Mouse (Mus musculus) frontal cortex, adult 2 months (tissue): Measurements from ENCODE around the gene Slc39a3. TPM values are rescaled to one million over a fixed set of nuclear protein-coding genes. Genes with fewer than 3 reads are reported as not detected.
A peak's percentile ranks its signal among the peaks of the same experiment; 100 is the strongest.

ENCODE experiments used
- DNase-seq, 2 experiments: peaks; one replicate each; pipeline ENCODE4 v3.0.0; 2022; ENCODE audit warnings: low spot score in 1 of 2; ENCODE audit errors: extremely low spot score in 1 of 2
- polyA plus RNA-seq: library from polyadenylated mRNA; depleted of rRNA; stranded (reverse); fragments of >200 nt; gene quantifications from 2 replicates; pipeline ENCODE4 v1.2.3, GENCODE M21; 2012; rRNA removed

Gene Slc39a3
- polyA plus RNA-seq, 1 experiment = 67.1 TPM

- peak in 1 of 2 experiments; percentile 74 for DNase-seq
Measured at GRCm38 (mm10) chr10:80987709-80988441, 49.4 kb downstream of the Slc39a3 start.

- no peak for DNase-seq
Measured at GRCm38 (mm10) chr10:80986754-80987153, 50.5 kb downstream of the Slc39a3 start.

- no peak for DNase-seq
Measured at GRCm38 (mm10) chr10:80985970-80986701, 51.1 kb downstream of the Slc39a3 start.

- DNase-seq = peak in 1 of 2 experiments; percentile 50
Measured at GRCm38 (mm10) chr10:80985241-80985969, 51.8 kb downstream of the Slc39a3 start.

- DNase-seq = no peak
Measured at GRCm38 (mm10) chr10:80984223-80984622, 53.0 kb downstream of the Slc39a3 start.

- no peak for DNase-seq
Measured at GRCm38 (mm10) chr10:80982381-80982780, 54.8 kb downstream of the Slc39a3 start.

GRCm38 (mm10) chr10:80981564-80982112, 55.6 kb downstream of the Slc39a3 start:
- no peak for DNase-seq

Other genes starting within 250 kb of the Slc39a3 start
- gene Sf3a2, start 239.2 kb downstream of the Slc39a3 start, polyA plus RNA-seq = 42.2 and 50.7 TPM in 2 replicates
- 65.6 and 65.9 TPM in 2 replicates for gene Plekhj1, start 238.8 kb downstream of the Slc39a3 start, polyA plus RNA-seq
- 2.6 and 3.8 TPM in 2 replicates for gene Amh, start 232.2 kb downstream of the Slc39a3 start, polyA plus RNA-seq
- 5.7 and 6.2 TPM in 2 replicates for gene Jsrp1, start 223.9 kb downstream of the Slc39a3 start, polyA plus RNA-seq
- gene Oaz1, start 210.8 kb downstream of the Slc39a3 start, polyA plus RNA-seq = 706 and 773 TPM in 2 replicates
- gene Lingo3, start 193.4 kb downstream of the Slc39a3 start, polyA plus RNA-seq = 16.0 and 20.3 TPM in 2 replicates
- 230 and 259 TPM in 2 replicates for gene Lsm7, start 182.2 kb downstream of the Slc39a3 start, polyA plus RNA-seq
- gene Sppl2b, start 182.2 kb downstream of the Slc39a3 start, polyA plus RNA-seq = 72.2 and 75.1 TPM in 2 replicates
- gene Tmprss9, start 165.6 kb downstream of the Slc39a3 start, polyA plus RNA-seq = 0.16 and 0.17 TPM in 2 replicates
- 192 and 231 TPM in 2 replicates for gene Timm13, start 136.5 kb downstream of the Slc39a3 start, polyA plus RNA-seq
- 24.3 and 25.9 TPM in 2 replicates for gene Lmnb2, start 119.2 kb downstream of the Slc39a3 start, polyA plus RNA-seq
- gene Gadd45b, start 107.4 kb downstream of the Slc39a3 start, polyA plus RNA-seq = 20.7 and 26.0 TPM in 2 replicates
- gene Gng7, start 22.5 kb downstream of the Slc39a3 start, polyA plus RNA-seq = 80.8 and 101 TPM in 2 replicates
- 79.6 and 82.1 TPM in 2 replicates for gene Diras1, start 11.8 kb downstream of the Slc39a3 start, polyA plus RNA-seq
- gene Sgta, start 22.8 kb upstream of the Slc39a3 start, polyA plus RNA-seq = 207 and 208 TPM in 2 replicates
- gene Thop1, start 32.6 kb upstream of the Slc39a3 start, polyA plus RNA-seq = 60.8 and 63.1 TPM in 2 replicates
- 0.44 and 0.63 TPM in 2 replicates for gene Creb3l3, start 61.4 kb upstream of the Slc39a3 start, polyA plus RNA-seq
- gene Map2k2, start 68.5 kb upstream of the Slc39a3 start, polyA plus RNA-seq = 189 and 202 TPM in 2 replicates
- gene Zbtb7a, start 97.8 kb upstream of the Slc39a3 start, polyA plus RNA-seq = 45.1 and 46.0 TPM in 2 replicates
- gene Pias4, start 130.5 kb upstream of the Slc39a3 start, polyA plus RNA-seq = 25.7 and 27.4 TPM in 2 replicates
- gene Eef2, start 139.2 kb upstream of the Slc39a3 start, polyA plus RNA-seq = 1,035 and 1,113 TPM in 2 replicates
- gene Dapk3, start 145.6 kb upstream of the Slc39a3 start, polyA plus RNA-seq = 75.3 and 76.8 TPM in 2 replicates
- not detected in 2 replicates for gene 4930442H23Rik, start 146.4 kb upstream of the Slc39a3 start, polyA plus RNA-seq
- gene Nmrk2, start 164.6 kb upstream of the Slc39a3 start, polyA plus RNA-seq = 0.18 and 0.23 TPM in 2 replicates
- 164 and 168 TPM in 2 replicates for gene Atcay, start 193.4 kb upstream of the Slc39a3 start, polyA plus RNA-seq
- gene Zfr2, start 195.7 kb upstream of the Slc39a3 start, polyA plus RNA-seq = 89.1 and 95.9 TPM in 2 replicates
- gene Matk, start 215.5 kb upstream of the Slc39a3 start, polyA plus RNA-seq = 365 and 385 TPM in 2 replicates
- 51.7 and 57.4 TPM in 2 replicates for gene Mrpl54, start 229.5 kb upstream of the Slc39a3 start, polyA plus RNA-seq
- 46.9 and 49.1 TPM in 2 replicates for gene Apba3, start 229.5 kb upstream of the Slc39a3 start, polyA plus RNA-seq